Mouse (Mus musculus) spleen, adult 2 months (tissue): ENCODE data around the gene Zbtb42. TPM values are rescaled to one million over a fixed set of nuclear protein-coding genes. Genes with fewer than 3 reads are reported as not detected.

Source experiments
- DNase-seq, 2 experiments: peaks; one replicate each; pipeline versions ENCODE4 v3.0.0 to v3.0.0-alpha.2; 2012 to 2021; ENCODE audit warnings: low spot score in 2 of 2, low read depth in 1 of 2
- H3K27ac ChIP-seq: fragments of 200-500 bp; 2 replicates; pipeline ENCODE4 v1.5.1; 2012; ENCODE audit warnings: low read length, inconsistent platforms; ENCODE audit not compliant: insufficient read depth
- H3K27me3 ChIP-seq: fragments of 200-500 bp; 2 replicates; pipeline ENCODE4 v1.6.1; 2012; ENCODE audit warnings: mild to moderate bottlenecking, moderate library complexity, low read length, inconsistent platforms; ENCODE audit not compliant: control insufficient read depth, insufficient read depth
- H3K36me3 ChIP-seq: fragments of 200-500 bp; 2 replicates; pipeline ENCODE4 v1.6.1; 2012; ENCODE audit warnings: mild to moderate bottlenecking, low read length, inconsistent platforms; ENCODE audit not compliant: control insufficient read depth, insufficient read depth
- H3K4me1 ChIP-seq: fragments of 200-500 bp; 2 replicates; pipeline ENCODE4 v1.6.1; 2011; ENCODE audit warnings: inconsistent platforms; ENCODE audit not compliant: control insufficient read depth, insufficient read depth, insufficient read length
- H3K4me3 ChIP-seq: fragments of 200-500 bp; 2 replicates; pipeline ENCODE4 v1.5.1; 2011; ENCODE audit warnings: mild to moderate bottlenecking, inconsistent platforms; ENCODE audit not compliant: insufficient read depth, insufficient read length; ENCODE audit errors: extremely low read depth
- CTCF ChIP-seq: fragments of 200-500 bp; IDR thresholded peaks from 2 replicates; pipeline ENCODE4 v1.5.1; 2011; ENCODE audit warnings: mild to moderate bottlenecking, inconsistent platforms; ENCODE audit not compliant: insufficient read depth, insufficient read length, insufficient replicate concordance; ENCODE audit errors: extremely low read depth
- POLR2A ChIP-seq: fragments of 200-500 bp; IDR thresholded peaks from 2 replicates; pipeline ENCODE4 v1.6.1; 2011; ENCODE audit warnings: low read depth, low read length, inconsistent platforms
- WGBS: fragments of 180-500 bp; shearing (Covaris S2); methylation state at CpG from one replicate; pipeline ENCODE4 v1.1.7; 2018; 5-methylcytosine and 5-hydroxymethylcytosine counted together
- polyA plus RNA-seq: library from polyadenylated mRNA; depleted of rRNA; stranded (reverse); fragments of >200 nt; gene quantifications from 2 replicates; pipeline ENCODE4 v1.2.3, GENCODE M21; 2012

Gene Zbtb42
- polyA plus RNA-seq, 1 experiment, result 7.6 TPM

DNA sequence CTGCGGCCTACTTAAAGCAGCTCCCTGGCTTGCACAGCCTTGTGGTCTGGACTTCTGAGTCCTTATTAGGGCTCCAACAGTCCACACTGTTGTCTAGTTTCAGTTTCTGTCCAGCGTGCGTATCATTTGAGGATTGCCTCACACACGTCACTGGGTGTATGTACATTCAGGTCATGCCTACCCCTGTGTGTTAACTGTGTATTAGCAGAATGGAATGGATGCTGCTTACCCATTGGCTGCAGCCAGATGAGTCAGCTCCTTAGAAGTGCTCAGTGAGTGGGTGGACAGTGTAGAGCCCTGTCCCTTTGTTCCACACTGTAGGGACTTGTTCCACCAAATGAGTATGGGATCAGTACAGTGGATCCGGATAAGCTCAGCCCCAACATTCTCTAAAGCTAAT lies 30.5 kb upstream of the Zbtb42 start:
- Histone ChIP-seq H3K36me3 (0 out of 2 replicates have a peak, but pooled peaks cover 2% of the 10 kb centered on the region), H3K4me3 (no peak overlapping the region), H3K27me3 (no peaks in the 10 kb centered on the region), H3K27ac (no peak overlapping the region), H3K4me1 (peaks cover 4% of the 10 kb centered on the region; the same call in 1 of the 2 replicates)
- no peak for TF ChIP-seq POLR2A
- WGBS, result 91% methylated on average over 5 of the region's 5 CpGs
- DNase-seq, result no peak

DNA sequence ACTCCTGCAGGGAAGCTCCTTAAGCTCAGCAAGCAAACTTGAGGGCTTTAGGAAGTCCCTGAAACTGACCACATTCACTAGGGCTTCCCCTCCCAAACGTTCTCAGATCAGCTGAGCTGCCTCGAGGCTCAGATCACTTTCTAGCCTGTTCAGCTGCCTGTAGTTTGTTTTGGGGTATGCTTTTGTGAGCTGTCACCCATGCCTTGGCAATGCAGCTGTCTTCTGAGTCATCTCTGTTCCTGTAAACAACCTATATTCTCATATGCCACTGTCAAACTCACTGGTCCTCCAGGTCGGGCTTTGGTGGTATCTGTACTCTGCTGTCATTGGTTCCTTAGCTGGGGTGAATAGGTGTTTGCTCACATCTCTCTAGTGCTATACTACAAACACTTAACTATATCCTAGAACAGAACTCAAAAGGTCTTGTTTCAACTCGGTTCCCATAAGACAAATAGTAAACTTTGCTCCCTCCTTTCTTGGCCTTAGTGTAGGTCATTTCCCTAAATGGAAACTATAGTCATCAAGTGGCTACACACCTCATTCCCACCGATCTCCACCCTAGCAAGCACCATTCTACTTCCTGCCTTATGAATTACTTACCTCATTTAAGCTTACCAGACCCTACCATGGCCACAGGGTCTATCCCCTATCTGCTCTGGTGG lies 26.7 kb upstream of the Zbtb42 start:
- Histone ChIP-seq H3K27me3 (no peaks in the 10 kb centered on the region), H3K4me3 (no peak overlapping the region), H3K27ac (no peak overlapping the region), H3K4me1 (no peaks in the 10 kb centered on the region), H3K36me3 (peaks cover 23% of the 10 kb centered on the region)
- DNase-seq, result no peak
- TF ChIP-seq POLR2A (no peak), CTCF (no peak)
- WGBS, result 75% methylated on average over 5 of the region's 5 CpGs

DNA sequence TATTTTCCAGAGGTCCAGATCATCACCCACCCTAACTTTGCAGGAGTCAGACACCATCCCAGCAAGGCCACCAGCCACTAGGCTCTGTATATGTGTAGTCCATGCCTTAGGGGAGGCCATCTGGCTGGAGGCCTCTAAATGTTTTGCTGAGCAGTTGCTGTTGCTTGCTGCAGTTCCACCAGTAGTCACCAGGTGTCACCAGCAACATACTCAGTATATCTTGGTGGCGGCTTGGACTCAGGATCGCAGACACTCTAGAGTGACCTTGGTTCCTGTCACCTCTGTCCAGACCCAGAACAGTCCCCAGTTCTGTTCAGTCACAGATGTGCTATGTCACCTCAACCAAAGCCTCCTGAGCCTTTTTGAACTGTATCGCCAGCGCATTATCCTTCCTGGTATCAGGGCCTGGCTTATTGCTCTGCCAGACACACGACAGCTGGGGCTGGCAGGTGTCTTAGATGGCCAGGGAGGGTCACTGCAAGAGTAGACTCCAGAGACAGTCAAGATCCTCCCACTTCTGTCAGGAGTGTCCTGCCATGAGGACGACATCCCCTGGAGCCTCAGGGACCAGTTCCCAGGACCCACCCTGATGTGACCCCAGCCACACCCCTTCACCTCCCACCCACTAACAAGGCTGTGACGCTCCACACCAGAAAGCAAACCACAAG lies 25.3 kb upstream of the Zbtb42 start:
- TF ChIP-seq POLR2A, result no peak
- TF ChIP-seq CTCF, result peak; percentile 91; the same call in 1 of the 2 replicates
- H3K27ac ChIP-seq, result no peak overlapping the region
- 62% methylated on average over 7 of the region's 7 CpGs for WGBS
- H3K4me3 ChIP-seq, result no peak overlapping the region
- H3K4me1 ChIP-seq, result no peaks in the 10 kb centered on the region
- H3K36me3 ChIP-seq, result peaks cover 36% of the 10 kb centered on the region
- DNase-seq, result peak; percentile 64 to 83
- no peaks in the 10 kb centered on the region for H3K27me3 ChIP-seq

DNA sequence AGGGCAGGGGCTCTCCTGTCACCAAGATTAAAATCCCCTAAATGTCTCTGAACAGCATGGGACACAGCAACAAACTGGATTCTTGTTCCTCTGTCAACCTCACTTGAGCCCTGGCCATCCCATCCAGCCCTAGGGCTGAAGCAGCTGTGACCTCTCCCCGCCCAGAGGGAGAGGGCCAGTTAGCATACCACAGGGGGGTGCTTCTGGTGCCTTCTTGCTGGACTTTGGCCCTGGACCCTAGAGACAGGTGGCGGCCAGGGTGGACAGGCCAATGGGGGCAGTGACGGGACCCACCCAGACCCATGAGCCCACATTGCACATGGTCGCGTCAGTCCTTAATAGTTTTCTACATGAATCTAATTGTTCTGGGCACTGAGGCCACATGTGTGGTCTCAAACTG lies 24.6 kb upstream of the Zbtb42 start:
- DNase-seq, result no peak
- WGBS, result 96% methylated on average over 5 of the region's 5 CpGs
- H3K4me1 ChIP-seq, result no peaks in the 10 kb centered on the region
- no peak overlapping the region for H3K4me3 ChIP-seq
- no peaks in the 10 kb centered on the region for H3K27me3 ChIP-seq
- TF ChIP-seq POLR2A, result no peak
- TF ChIP-seq CTCF, result no peak
- peaks cover 43% of the 10 kb centered on the region for H3K36me3 ChIP-seq
- no peak overlapping the region for H3K27ac ChIP-seq

DNA sequence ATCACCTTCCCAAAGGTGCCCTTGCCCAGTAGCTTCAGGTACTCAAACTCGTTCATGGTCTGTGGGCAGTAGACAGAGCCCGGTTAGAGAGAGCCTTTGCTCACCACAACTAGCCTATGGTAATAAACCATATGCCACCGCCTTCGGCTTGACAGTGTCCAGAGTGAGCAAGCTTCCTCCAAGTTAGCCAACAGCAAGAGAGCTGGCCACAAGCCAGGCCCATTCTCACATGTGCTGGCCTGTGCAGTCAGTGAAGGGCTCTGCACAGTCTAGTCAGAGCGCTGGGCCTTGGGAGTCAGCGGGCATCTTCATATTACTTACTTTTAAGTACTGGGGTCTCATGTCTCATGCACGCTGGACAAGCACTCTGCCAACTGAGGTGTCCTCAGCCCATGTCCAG lies 20.0 kb upstream of the Zbtb42 start:
- Histone ChIP-seq H3K27ac (no peak overlapping the region), H3K27me3 (no peaks in the 10 kb centered on the region), H3K4me1 (no peaks in the 10 kb centered on the region), H3K4me3 (no peak overlapping the region), H3K36me3 (peaks cover 62% of the 10 kb centered on the region)
- TF ChIP-seq POLR2A (no peak), CTCF (no peak)
- DNase-seq, result no peak
- WGBS, result 88% methylated on average over 7 of the region's 7 CpGs

DNA sequence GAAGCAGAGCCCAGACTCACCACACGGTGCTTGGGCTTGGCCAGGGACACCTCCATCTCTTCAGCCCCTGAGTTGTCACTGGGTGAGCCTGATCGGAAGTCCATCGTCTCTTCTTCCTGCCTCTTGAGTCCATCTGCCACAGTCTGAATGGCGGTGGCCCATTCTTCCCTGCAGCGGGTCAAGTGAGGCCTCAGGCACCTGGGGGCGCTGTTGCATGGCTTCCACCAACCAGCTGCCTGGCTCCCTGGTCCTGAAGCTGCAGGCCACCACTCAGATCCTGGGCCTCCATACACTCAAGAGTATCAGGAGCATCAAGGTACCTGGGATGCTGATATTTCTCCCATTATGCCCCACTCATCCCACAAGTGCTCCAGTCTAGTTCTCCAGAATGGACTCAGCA lies 19.5 kb upstream of the Zbtb42 start:
- TF ChIP-seq POLR2A (no peak), CTCF (peak; percentile 26; the same call in 1 of the 2 replicates)
- no peak overlapping the region for H3K4me3 ChIP-seq
- H3K27me3 ChIP-seq, result no peaks in the 10 kb centered on the region
- peaks cover 61% of the 10 kb centered on the region for H3K36me3 ChIP-seq
- no peak overlapping the region for H3K27ac ChIP-seq
- H3K4me1 ChIP-seq, result no peaks in the 10 kb centered on the region
- WGBS, result 97% methylated on average over 6 of the region's 6 CpGs
- DNase-seq, result peak in 1 of 2 experiments; percentile 71
